Mouse (Mus musculus) heart, embryonic 14.5 days (tissue): ENCODE measurements around the gene Lrrc58. TPM values are rescaled to one million over a fixed set of nuclear protein-coding genes. Genes with fewer than 3 reads are reported as not detected.

Source experiments
- ATAC-seq: fragments of 200-750 bp; cut with Nextera tagmentation; 2 replicates; pipeline ENCODE4 v1.8.0; 2017; ENCODE audit warnings: low read depth, moderate TSS enrichment; ENCODE audit not compliant: insufficient number of reproducible peaks, insufficient read depth, low FRiP score
- H3K27ac ChIP-seq, 2 experiments: fragments of 200-500 bp in 1 of 2; fragments of 300-500 bp in 1 of 2; sonication (generic) in 1 of 2; replicated peaks in 1 of 2; 2 replicates each; pipeline ENCODE4 v1.5.1; 2012 to 2014; ENCODE audit warnings: low read depth in 2 of 2, low read length in 2 of 2, control low read depth in 1 of 2, mild to moderate bottlenecking in 1 of 2, mixed read lengths in 1 of 2; ENCODE audit not compliant: control insufficient read depth in 1 of 2, insufficient read depth in 1 of 2
- H3K27me3 ChIP-seq: fragments of 300-500 bp; sonication (generic); 2 replicates; pipeline ENCODE4 v1.6.1; 2014; ENCODE audit warnings: mild to moderate bottlenecking, low read length, control low read depth; ENCODE audit not compliant: control insufficient read depth, insufficient read depth
- H3K36me3 ChIP-seq: fragments of 300-500 bp; sonication (generic); 2 replicates; pipeline ENCODE4 v1.6.1; 2014; ENCODE audit warnings: mild to moderate bottlenecking, control low read depth, low read length, mixed read lengths; ENCODE audit not compliant: control insufficient read depth, insufficient read depth
- H3K4me1 ChIP-seq, 2 experiments: fragments of 200-500 bp in 1 of 2; fragments of 300-500 bp in 1 of 2; sonication (generic) in 1 of 2; 2 replicates each; pipeline ENCODE4 v1.6.1; 2012 to 2014; ENCODE audit warnings: low read length in 2 of 2, control low read depth in 1 of 2, mixed read lengths in 1 of 2; ENCODE audit not compliant: control insufficient read depth in 2 of 2, insufficient read depth in 2 of 2
- H3K4me2 ChIP-seq: fragments of 300-500 bp; sonication (generic); 2 replicates; pipeline ENCODE4 v1.6.1; 2014; ENCODE audit warnings: mild to moderate bottlenecking, low read length
- H3K4me3 ChIP-seq, 2 experiments: fragments of 200-500 bp in 1 of 2; fragments of 300-500 bp in 1 of 2; sonication (generic) in 1 of 2; 2 replicates each; pipeline ENCODE4 v1.5.1; 2012 to 2014; ENCODE audit warnings: low read length in 2 of 2, mild to moderate bottlenecking in 2 of 2, control low read depth in 1 of 2, low read depth in 1 of 2, moderate library complexity in 1 of 2; ENCODE audit not compliant: control insufficient read depth in 1 of 2, insufficient read depth in 1 of 2
- H3K9ac ChIP-seq: fragments of 300-500 bp; sonication (generic); 2 replicates; pipeline ENCODE4 v1.6.1; 2014; ENCODE audit warnings: mild to moderate bottlenecking, low read length
- H3K9me3 ChIP-seq: fragments of 300-500 bp; sonication (generic); 2 replicates; pipeline ENCODE4 v1.6.1; 2016; ENCODE audit warnings: low read length, control low read depth; ENCODE audit not compliant: control insufficient read depth
- WGBS: fragments of 180-500 bp; shearing (Covaris S2); extraction: QIAGEN DNeasy Blood & Tissue Kit; methylation state at CpG from one replicate; pipeline ENCODE4 v1.1.7; 2014; 5-methylcytosine and 5-hydroxymethylcytosine counted together
- polyA plus RNA-seq: library from polyadenylated mRNA; unstranded; fragments of >200 nt; fragmentation: Nextera tagmentation; extraction: Ambion mirVana; gene quantifications from 2 replicates; pipeline ENCODE4 v1.2.1, GENCODE M21; 2014

Gene Lrrc58
- polyA plus RNA-seq, 1 experiment from 2014 or later = 42.6 TPM

GRCm38 (mm10) chr16:37888986-37889385 lies 20.8 kb downstream of the Lrrc58 start:
- H3K27ac ChIP-seq = no peak overlapping the region
- H3K9me3 ChIP-seq = no peaks in the 10 kb centered on the region
- peaks cover 5 to 16% of the 10 kb centered on the region in 2 experiments for H3K4me1 ChIP-seq
- H3K27me3 ChIP-seq = no peaks in the 10 kb centered on the region
- peaks cover 16% of the 10 kb centered on the region for H3K36me3 ChIP-seq
- H3K4me2 ChIP-seq = no peak overlapping the region
- H3K4me3 ChIP-seq = no peak overlapping the region
- WGBS = 87% methylated on average over 3 of the region's 3 CpGs
- ATAC-seq = no peak
- no peak overlapping the region for H3K9ac ChIP-seq

- 0 out of 2 replicates have a peak, but pooled peaks cover 9% of the 10 kb centered on the region for H3K36me3 ChIP-seq
- H3K9ac ChIP-seq = no peak overlapping the region
- 86% methylated on average over 2 of the region's 2 CpGs for WGBS
- no peaks in the 10 kb centered on the region for H3K9me3 ChIP-seq
- H3K27me3 ChIP-seq = no peaks in the 10 kb centered on the region
- H3K27ac ChIP-seq = peak overlapping the region in 1 of 2 experiments; percentile 79; a peak in 2 of 4 replicates
- H3K4me2 ChIP-seq = no peak overlapping the region
- no peak overlapping the region for H3K4me3 ChIP-seq
- H3K4me1 ChIP-seq = peaks cover 12 to 26% of the 10 kb centered on the region in 2 experiments
- ATAC-seq = no peak
These were observed 24.5 kb downstream of the Lrrc58 start for GRCm38 (mm10) chr16:37892667-37893066.

- Histone ChIP-seq H3K4me3 (no peak overlapping the region), H3K36me3 (0 out of 2 replicates have a peak, but pooled peaks cover 9% of the 10 kb centered on the region), H3K27ac (peak overlapping the region; percentile 79 to 87), H3K27me3 (no peaks in the 10 kb centered on the region), H3K4me1 (peaks cover 12 to 29% of the 10 kb centered on the region in 2 experiments), H3K9me3 (no peaks in the 10 kb centered on the region), H3K4me2 (peak overlapping the region; percentile 36), H3K9ac (0 out of 2 replicates have a peak overlapping the region, but pooled peaks have one; percentile 21)
- ATAC-seq = 0 out of 2 replicates have a peak, but pooled peaks have one; percentile 13
- 34% methylated on average over 6 of the region's 6 CpGs for WGBS
These were observed 25.2 kb downstream of the Lrrc58 start for GRCm38 (mm10) chr16:37893381-37893780.

- peak; percentile 85 for ATAC-seq
- H3K27me3 ChIP-seq = no peaks in the 10 kb centered on the region
- H3K9me3 ChIP-seq = no peaks in the 10 kb centered on the region
- H3K9ac ChIP-seq = no peak overlapping the region
- no peak overlapping the region for H3K4me3 ChIP-seq
- peak overlapping the region; percentile 79 to 87 for H3K27ac ChIP-seq
- H3K4me1 ChIP-seq = peaks cover 12 to 29% of the 10 kb centered on the region in 2 experiments
- peak overlapping the region; percentile 36 for H3K4me2 ChIP-seq
- WGBS = 0% methylated on average over 2 of the region's 2 CpGs
- 0 out of 2 replicates have a peak, but pooled peaks cover 6% of the 10 kb centered on the region for H3K36me3 ChIP-seq
These were observed 25.8 kb downstream of the Lrrc58 start for GRCm38 (mm10) chr16:37893942-37894341.

- Histone ChIP-seq H3K9me3 (no peaks in the 10 kb centered on the region), H3K4me3 (no peak overlapping the region), H3K27ac (no peak overlapping the region), H3K9ac (no peak overlapping the region), H3K4me1 (peaks cover 6 to 15% of the 10 kb centered on the region in 2 experiments), H3K36me3 (no peaks in the 10 kb centered on the region), H3K4me2 (no peak overlapping the region), H3K27me3 (no peaks in the 10 kb centered on the region)
- 85% methylated on average over 5 of the region's 5 CpGs for WGBS
- ATAC-seq = no peak
These were observed 30.6 kb downstream of the Lrrc58 start for GRCm38 (mm10) chr16:37898790-37899189.

- 39% methylated on average over 2 of the region's 2 CpGs for WGBS
- Histone ChIP-seq H3K36me3 (no peaks in the 10 kb centered on the region), H3K4me1 (peaks cover 6 to 10% of the 10 kb centered on the region in 2 experiments), H3K27ac (no peak overlapping the region), H3K9me3 (peaks cover 4% of the 10 kb centered on the region; the same call in 1 of the 2 replicates), H3K27me3 (no peaks in the 10 kb centered on the region), H3K4me3 (no peak overlapping the region), H3K9ac (no peak overlapping the region), H3K4me2 (no peak overlapping the region)
- ATAC-seq = no peak
These were observed 31.2 kb downstream of the Lrrc58 start for GRCm38 (mm10) chr16:37899357-37899756.

GRCm38 (mm10) chr16:37901318-37901717 lies 33.1 kb downstream of the Lrrc58 start:
- Histone ChIP-seq H3K27me3 (no peaks in the 10 kb centered on the region), H3K4me2 (no peak overlapping the region), H3K9me3 (peaks cover 4% of the 10 kb centered on the region; the same call in 1 of the 2 replicates), H3K27ac (no peak overlapping the region), H3K4me1 (0 out of 4 replicates have a peak, but pooled peaks cover 0 to 3% of the 10 kb centered on the region in 2 experiments), H3K4me3 (no peak overlapping the region), H3K36me3 (no peaks in the 10 kb centered on the region), H3K9ac (no peak overlapping the region)
- no peak for ATAC-seq
- 46% methylated on average over 11 of the region's 11 CpGs for WGBS

GRCm38 (mm10) chr16:37906456-37906855 lies 38.3 kb downstream of the Lrrc58 start:
- no peak for ATAC-seq
- Histone ChIP-seq H3K4me1 (no peaks in the 10 kb centered on the region), H3K36me3 (no peaks in the 10 kb centered on the region), H3K9ac (no peak overlapping the region), H3K4me2 (no peak overlapping the region), H3K27me3 (no peaks in the 10 kb centered on the region), H3K27ac (no peak overlapping the region), H3K9me3 (peaks cover 7% of the 10 kb centered on the region; the same call in 1 of the 2 replicates), H3K4me3 (no peak overlapping the region)
- 92% methylated on average over 3 of the region's 3 CpGs for WGBS
